Mouse (Mus musculus) kidney, postnatal 0 days (tissue): ENCODE results near the gene Rnase13. TPM values are rescaled to one million over a fixed set of nuclear protein-coding genes. Genes with fewer than 3 reads are reported as not detected.
"Not testable (repeated sequence)": the region's sequence is repeated elsewhere in the genome, so short reads cannot be mapped to it uniquely, and the experiment has no call there.

ENCODE experiments used
- ATAC-seq: fragments of 200-750 bp; cut with Nextera tagmentation; replicated peaks from 2 replicates; pipeline ENCODE4 v1.8.0; 2017; ENCODE audit warnings: low read depth, moderate number of reproducible peaks, moderate TSS enrichment, moderate library complexity; ENCODE audit not compliant: low FRiP score
- DNase-seq: peaks from one replicate; pipeline ENCODE4 v3.0.0-alpha.2; 2016; ENCODE audit warnings: low spot score
- H3K27ac ChIP-seq: fragments of 300-500 bp; sonication (generic); 2 replicates; pipeline ENCODE4 v1.5.1; 2014; ENCODE audit warnings: mild to moderate bottlenecking
- H3K27me3 ChIP-seq: fragments of 300-500 bp; sonication (generic); 2 replicates; pipeline ENCODE4 v1.6.1; 2014; ENCODE audit warnings: low read length, mixed read lengths; ENCODE audit not compliant: insufficient read depth
- H3K36me3 ChIP-seq: fragments of 300-500 bp; sonication (generic); 2 replicates; pipeline ENCODE4 v1.6.1; 2014; ENCODE audit warnings: low read length, mixed read lengths; ENCODE audit not compliant: insufficient read depth
- H3K4me1 ChIP-seq: fragments of 300-500 bp; sonication (generic); replicated peaks from 2 replicates; pipeline ENCODE4 v1.6.1; 2014; ENCODE audit warnings: antibody characterized with exemption, low read length, mixed read lengths; ENCODE audit not compliant: insufficient read depth
- H3K4me2 ChIP-seq: fragments of 300-500 bp; sonication (generic); 2 replicates; pipeline ENCODE4 v1.6.1; 2014; ENCODE audit warnings: mild to moderate bottlenecking, low read length, moderate library complexity, mixed read lengths
- H3K4me3 ChIP-seq: fragments of 300-500 bp; sonication (generic); replicated peaks from 2 replicates; pipeline ENCODE4 v1.5.1; 2014; ENCODE audit warnings: low read depth, low read length
- H3K9ac ChIP-seq: fragments of 300-500 bp; sonication (generic); 2 replicates; pipeline ENCODE4 v1.6.1; 2014; ENCODE audit warnings: low read depth, low read length
- H3K9me3 ChIP-seq: fragments of 300-500 bp; sonication (generic); replicated peaks from 2 replicates; pipeline ENCODE4 v1.6.1; 2016; ENCODE audit warnings: low read length, inconsistent platforms, mixed read lengths
- CTCF ChIP-seq: IDR thresholded peaks from 2 replicates; pipeline ENCODE4 v1.5.1; 2016; ENCODE audit warnings: antibody characterized with exemption, low read depth, mild to moderate bottlenecking, moderate library complexity
- WGBS: fragments of 180-500 bp; shearing (Covaris S2); extraction: QIAGEN DNeasy Blood & Tissue Kit; methylation state at CpG from one replicate; pipeline ENCODE4 v1.1.7; 2014; 5-methylcytosine and 5-hydroxymethylcytosine counted together
- polyA plus RNA-seq: library from polyadenylated mRNA; unstranded; fragments of >200 nt; fragmentation: Nextera tagmentation; extraction: Ambion mirVana; gene quantifications from 2 replicates; pipeline ENCODE4 v1.2.1, GENCODE M21; 2015

Gene Rnase13
- polyA plus RNA-seq, 1 experiment from 2014 or later = not detected

DNA sequence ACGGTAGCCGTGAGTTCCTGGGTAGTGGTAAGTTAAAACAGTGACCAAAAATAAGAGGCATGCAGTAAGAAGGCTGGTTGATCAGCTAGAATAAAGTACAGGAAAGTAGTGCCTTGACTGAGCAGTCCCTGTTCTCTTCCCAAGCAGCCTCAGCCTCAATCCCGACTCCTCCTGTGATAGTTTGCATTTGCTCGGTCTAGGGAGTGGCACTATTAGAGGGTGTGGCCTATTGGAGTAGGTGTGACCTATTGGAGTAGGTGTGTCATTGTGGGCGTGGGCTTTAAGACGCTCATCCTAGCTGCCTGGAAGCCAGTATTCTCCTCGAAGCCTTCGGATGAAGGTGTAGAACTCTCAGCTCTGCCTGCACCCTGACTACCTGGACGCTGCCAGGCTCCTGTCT is 16.4 kb upstream of the Rnase13 start:
- Histone ChIP-seq H3K9me3 (no peaks in the 10 kb centered on the region), H3K4me1 (no peaks in the 10 kb centered on the region), H3K9ac (no peak overlapping the region), H3K27ac (no peak overlapping the region), H3K4me3 (no peak overlapping the region), H3K4me2 (no peak overlapping the region), H3K27me3 (no peaks in the 10 kb centered on the region), H3K36me3 (no peaks in the 10 kb centered on the region)
- DNase-seq (no peak), ATAC-seq (no peak)
- 86% methylated on average over 9 of the region's 9 CpGs for WGBS
- no peak for TF ChIP-seq CTCF

DNA sequence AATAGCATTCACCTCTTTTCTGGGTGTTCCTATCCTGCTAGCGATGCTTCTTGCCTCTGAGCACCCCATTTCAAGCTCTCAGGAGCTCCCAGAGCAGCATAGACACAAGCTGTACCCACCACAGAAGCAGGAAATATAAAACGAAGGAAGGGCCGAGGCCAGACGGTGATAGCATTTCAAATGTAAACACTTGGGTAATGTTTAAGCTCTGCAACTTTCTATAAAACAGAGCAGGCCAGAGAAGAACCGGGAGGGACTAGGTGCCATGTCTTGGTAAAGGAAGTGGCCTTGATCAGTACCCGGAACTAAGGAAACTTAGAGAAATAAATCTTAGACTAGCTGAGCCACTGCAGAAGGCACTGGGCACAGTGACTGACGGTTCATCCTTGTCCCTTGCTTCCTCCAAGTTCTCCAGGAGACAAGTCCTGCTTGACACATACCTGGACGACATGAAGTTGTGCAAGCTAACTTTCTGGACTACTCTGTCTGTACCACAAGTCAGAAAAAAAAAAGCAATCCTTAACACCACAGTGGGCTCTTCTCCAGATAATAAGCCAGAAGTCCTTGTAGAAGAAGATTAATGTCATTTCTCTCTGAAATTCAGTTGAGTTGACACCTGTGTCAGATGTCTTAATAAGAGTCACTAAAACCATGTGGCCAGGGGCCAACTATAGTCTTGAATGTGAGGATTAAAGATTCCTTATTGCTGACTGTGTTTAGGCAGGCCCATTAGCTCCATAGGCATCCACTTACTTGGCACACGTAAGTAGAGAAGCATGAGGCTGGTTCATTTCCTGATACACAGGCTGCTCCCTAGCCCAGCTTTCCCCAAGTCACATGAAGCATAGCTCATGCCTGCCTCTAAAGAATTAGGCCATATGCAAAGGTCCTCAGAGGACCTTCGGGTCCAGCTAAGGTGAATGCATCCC is 9.8 kb upstream of the Rnase13 start:
- no peak for DNase-seq
- H3K4me2 ChIP-seq = no peak overlapping the region

DNA sequence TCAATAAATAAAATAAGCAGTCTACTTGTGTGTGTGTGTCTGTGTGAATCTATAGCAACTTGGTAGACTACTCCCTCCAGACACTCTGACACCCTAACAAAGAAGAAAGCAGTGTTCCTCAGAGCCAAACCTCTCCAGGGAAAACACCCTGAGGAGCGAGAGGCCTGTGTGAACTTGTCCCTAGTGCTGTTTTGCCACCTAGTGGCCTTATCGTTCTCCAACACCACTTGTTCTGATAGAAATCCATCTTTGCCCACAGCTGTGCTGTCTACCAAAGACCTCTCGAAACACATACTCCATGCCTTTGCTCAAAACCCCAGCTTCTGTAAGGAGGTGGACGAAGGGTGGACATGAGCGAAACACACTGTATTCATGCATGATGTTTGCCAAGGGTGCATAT is 8.3 kb upstream of the Rnase13 start:
- WGBS = 25% methylated on average over 5 of the region's 5 CpGs

More for the DNA sequence above, 9.8 kb upstream of the Rnase13 start:
- Histone ChIP-seq H3K4me1 (no peaks in the 10 kb centered on the region; the same call in 1 of the 2 replicates), H3K9me3 (no peaks in the 10 kb centered on the region), H3K36me3 (no peaks in the 10 kb centered on the region), H3K27ac (0 out of 2 replicates have a peak overlapping the region, but pooled peaks have one; percentile 1), H3K9ac (no peak overlapping the region), H3K4me3 (no peak overlapping the region), H3K27me3 (no peaks in the 10 kb centered on the region)
- no peak for ATAC-seq
- 36% methylated on average over 10 of the region's 10 CpGs for WGBS
- no peak for TF ChIP-seq CTCF

DNA sequence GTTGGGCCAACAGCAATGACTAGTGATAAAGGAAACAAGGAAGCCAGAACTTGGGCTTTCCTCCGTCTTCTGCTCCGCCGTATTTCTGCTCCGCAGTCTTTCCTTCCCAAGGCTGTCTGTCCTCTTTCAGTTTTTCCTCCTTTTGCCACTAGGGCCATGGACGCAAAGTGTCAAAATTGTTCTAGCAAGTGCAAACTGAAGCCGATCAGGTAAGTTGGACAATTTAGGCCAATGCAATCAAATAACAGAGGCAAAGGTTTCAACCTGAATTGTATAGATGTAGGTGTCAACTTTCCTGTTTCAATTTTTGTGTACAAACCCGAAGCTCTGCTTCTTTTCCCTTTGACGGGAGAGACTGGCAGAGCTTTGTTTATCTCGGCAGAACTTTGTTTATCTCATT is 7.4 kb upstream of the Rnase13 start:
- WGBS = 76% methylated on average over 9 of the region's 9 CpGs
- no peaks in the 10 kb centered on the region for H3K9me3 ChIP-seq

More for the DNA sequence above, 8.3 kb upstream of the Rnase13 start:
- H3K4me2 ChIP-seq = no peak overlapping the region
- H3K4me1 ChIP-seq = no peaks in the 10 kb centered on the region; the same call in 1 of the 2 replicates
- TF ChIP-seq CTCF = peak; percentile 83
- no peak overlapping the region for H3K9ac ChIP-seq
- no peak overlapping the region for H3K27ac ChIP-seq
- ATAC-seq (peak; percentile 80), DNase-seq (peak; percentile 92)
- H3K27me3 ChIP-seq = no peaks in the 10 kb centered on the region
- no peak overlapping the region for H3K4me3 ChIP-seq
- H3K36me3 ChIP-seq = no peaks in the 10 kb centered on the region
- H3K9me3 ChIP-seq = no peaks in the 10 kb centered on the region

DNA sequence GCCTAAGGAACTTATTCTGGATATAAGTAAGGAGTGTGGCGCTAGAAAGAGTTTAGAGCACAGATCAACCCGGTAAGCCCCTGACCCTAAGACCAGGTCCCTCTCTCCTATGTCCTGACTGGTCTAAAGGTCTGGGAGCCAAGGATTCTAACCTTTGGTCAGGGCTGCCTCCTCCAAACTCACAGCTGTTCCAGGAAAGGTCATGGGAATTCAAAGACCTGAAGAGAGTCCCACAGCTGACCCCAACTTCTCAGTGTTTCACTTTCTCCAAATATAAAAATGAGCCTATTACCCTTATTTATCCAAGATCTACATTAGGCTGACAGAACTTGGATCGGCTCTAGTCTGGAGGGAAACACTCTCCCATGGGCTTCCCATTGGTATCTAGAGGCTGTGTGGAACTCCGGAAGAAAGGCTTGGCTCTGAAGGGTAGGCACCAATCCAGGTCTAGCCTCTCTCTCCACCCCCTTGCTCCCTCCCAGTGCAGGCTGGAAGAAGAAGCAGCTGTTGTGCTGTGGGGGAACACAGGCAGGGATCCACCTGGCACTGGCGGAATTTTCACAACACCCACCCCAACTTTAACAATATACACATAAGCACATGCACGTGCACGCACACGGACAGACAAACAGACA is 6.9 kb upstream of the Rnase13 start:
- H3K4me3 ChIP-seq = no peak overlapping the region
- no peaks in the 10 kb centered on the region; the same call in 1 of the 2 replicates for H3K4me1 ChIP-seq
- H3K36me3 ChIP-seq = no peaks in the 10 kb centered on the region
- no peaks in the 10 kb centered on the region for H3K9me3 ChIP-seq
- ATAC-seq = no peak
- no peak overlapping the region for H3K9ac ChIP-seq
- peak overlapping the region; percentile 31; the same call in 1 of the 2 replicates for H3K27ac ChIP-seq
- no peak for TF ChIP-seq CTCF
- peak; percentile 56 for DNase-seq
- 67% methylated on average over 8 of the region's 8 CpGs for WGBS
- H3K4me2 ChIP-seq = no peak overlapping the region
- no peaks in the 10 kb centered on the region for H3K27me3 ChIP-seq

More for the DNA sequence above, 7.4 kb upstream of the Rnase13 start:
- DNase-seq (no peak), ATAC-seq (no peak)
- no peak overlapping the region for H3K27ac ChIP-seq
- no peak overlapping the region for H3K4me3 ChIP-seq
- no peaks in the 10 kb centered on the region for H3K27me3 ChIP-seq
- H3K9ac ChIP-seq = no peak overlapping the region
- TF ChIP-seq CTCF = no peak
- no peaks in the 10 kb centered on the region; the same call in 1 of the 2 replicates for H3K4me1 ChIP-seq
- H3K4me2 ChIP-seq = no peak overlapping the region
- no peaks in the 10 kb centered on the region for H3K36me3 ChIP-seq

DNA sequence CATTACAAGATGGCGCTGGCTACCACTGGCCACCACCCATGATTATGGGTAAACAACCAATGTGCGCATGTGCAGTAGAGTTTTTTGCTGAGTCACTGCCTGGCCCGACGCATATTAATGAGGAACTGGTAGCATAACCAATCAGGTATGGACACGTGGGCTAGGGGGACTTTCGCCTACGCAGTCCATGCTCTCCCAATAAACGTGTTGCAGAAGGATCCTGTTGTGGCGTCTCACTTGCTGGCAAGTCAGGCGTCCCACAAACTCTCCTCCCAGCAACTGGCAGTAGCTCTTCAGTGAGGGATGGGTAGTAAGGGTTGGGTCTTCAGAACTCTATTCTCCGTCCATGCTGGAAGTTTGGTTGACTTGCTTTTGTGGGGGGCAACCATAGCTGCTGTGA is 4.4 kb upstream of the Rnase13 start:
- 95% methylated on average over 11 of the region's 11 CpGs for WGBS
- not testable (repeated sequence) for H3K4me2 ChIP-seq, ATAC-seq, H3K4me3 ChIP-seq, H3K9me3 ChIP-seq, H3K36me3 ChIP-seq, H3K4me1 ChIP-seq, H3K27ac ChIP-seq, DNase-seq, H3K9ac ChIP-seq, H3K27me3 ChIP-seq
